Mouse (Mus musculus) embryonic stem cell, embryonic (primary cell): ENCODE results near the gene Prss53.

Experiments
- CTCF ChIA-PET, 4 experiments: fragments of 300-600 bp in 2 of 4; fragments of 350-600 bp in 2 of 4; sonication (Branson Sonifier 250); formaldehyde crosslinking; loops; one replicate each; lab custom pipeline; 2022; ENCODE audit warnings: inconsistent platforms in 2 of 4; lab: Charles Lee
- POLR2A ChIA-PET, 4 experiments: fragments of 300-600 bp in 2 of 4; fragments of 350-600 bp in 2 of 4; sonication (Branson Sonifier 250); formaldehyde crosslinking; loops; one replicate each; lab custom pipeline; 2022; ENCODE audit warnings: antibody characterized with exemption in 4 of 4, inconsistent platforms in 1 of 4; lab: Charles Lee

The Prss53 gene

DNA sequence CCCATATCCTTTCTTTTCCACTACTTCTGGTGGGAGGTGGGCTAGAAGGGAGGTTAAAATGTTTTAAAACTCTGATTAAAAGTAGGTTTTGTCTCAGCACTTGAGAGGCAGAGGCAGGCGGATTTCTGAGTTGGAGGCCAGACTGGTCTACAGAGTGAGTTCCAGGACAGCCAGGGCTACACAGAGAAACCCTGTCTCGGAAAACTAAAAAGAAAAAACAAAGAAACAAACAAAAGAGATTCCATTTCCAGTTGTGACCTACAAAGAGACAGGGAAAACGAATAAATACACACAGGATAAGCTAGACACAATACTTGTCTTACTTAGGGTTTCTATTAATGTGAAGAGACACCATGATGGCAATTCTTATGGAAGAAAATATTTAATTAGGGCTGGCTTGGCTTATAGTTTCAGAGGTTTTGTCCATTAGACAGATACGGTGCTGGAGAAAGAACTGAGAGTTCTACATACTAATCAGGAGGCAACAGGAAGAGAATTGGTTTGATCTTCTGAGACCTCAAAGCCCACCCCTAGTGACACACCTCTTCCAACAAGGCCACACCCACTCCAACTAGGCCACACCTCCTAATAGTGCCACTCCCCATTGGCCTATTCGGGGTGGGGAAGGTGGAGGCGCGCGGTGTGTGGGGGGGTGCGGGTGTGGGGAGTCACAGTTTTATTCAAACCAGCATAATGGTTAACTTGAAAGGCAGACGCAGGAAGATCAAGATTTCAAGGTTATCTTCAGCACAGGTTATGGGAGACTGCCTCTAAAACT, 7.6 kb upstream of the Prss53 start:
- POLR2A ChIA-PET, result interaction anchor here in 3 of 4 experiments (0.6 to 5.5 kb wide), 20 partner anchors 8 to 121 kb away, joined by 3 to 40 read pairs (median 4); partner anchors contain the start of genes Kat8 (in 3 of the 3), Zfp646 (in 2 of the 3), Zfp668 (in 2 of the 3) and Fus (in 1 of the 3)
- CTCF ChIA-PET, result no interaction called here

DNA sequence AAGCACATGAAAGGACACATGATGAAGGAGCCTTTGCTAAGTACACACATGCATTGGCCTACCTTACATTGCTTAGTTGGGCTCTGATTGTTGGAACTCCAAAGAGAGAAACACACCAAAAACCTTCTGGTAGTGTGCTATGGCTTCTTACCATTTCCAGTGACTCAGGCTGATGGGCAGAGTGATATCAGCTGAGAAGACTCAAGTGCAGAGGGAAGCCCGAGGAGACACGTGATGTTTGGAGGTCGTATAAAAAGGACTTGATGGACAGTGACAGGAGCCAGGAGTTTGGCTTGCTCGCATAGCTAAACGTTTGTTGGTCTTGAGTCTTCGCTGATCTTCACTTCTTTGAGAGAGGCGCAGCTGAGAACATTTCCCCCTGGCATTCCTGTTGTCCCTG, 6.8 kb upstream of the Prss53 start:
- CTCF ChIA-PET, result interaction anchor here in 3 of 4 experiments (0.6 to 3.4 kb wide), 3 partner anchors 14 to 24 kb away, joined by 3 to 23 read pairs (median 4); no protein-coding TSS in a partner anchor
- POLR2A ChIA-PET, result interaction anchor here in 3 of 4 experiments (0.6 to 5.5 kb wide), 16 partner anchors 10 to 333 kb away, joined by 3 to 40 read pairs (median 4); partner anchors contain the start of genes Kat8 (in 3 of the 3), Zfp646 (in 2 of the 3), Zfp668 (in 2 of the 3) and Fus (in 1 of the 3)

DNA sequence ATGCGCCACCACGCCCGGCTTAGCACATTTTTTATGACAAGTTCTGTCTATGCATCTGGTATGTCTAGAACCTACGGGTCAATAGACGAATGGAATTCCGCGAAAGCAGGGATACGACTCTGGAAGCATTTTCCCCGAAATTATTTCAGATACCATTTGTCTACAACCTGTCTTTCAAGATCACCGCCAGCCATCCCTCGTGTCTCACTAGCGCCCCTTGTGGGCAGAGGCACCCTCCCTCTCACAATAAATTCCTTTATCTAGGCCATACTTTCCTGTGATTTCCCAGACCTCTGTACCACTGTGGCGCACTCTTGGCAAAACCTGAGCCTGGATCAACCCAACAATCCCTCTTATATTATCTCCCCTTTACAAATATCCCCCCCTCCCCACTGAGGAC, 5.6 kb upstream of the Prss53 start:
- POLR2A ChIA-PET, result interaction anchor here (0.6 to 5.5 kb wide), 31 partner anchors 8 to 119 kb away, joined by 3 to 40 read pairs (median 5); partner anchors contain the start of genes Zfp668 (in 3 of the 4), Bckdk (in 2 of the 4), Fus (in 2 of the 4) and Zfp646 (in 2 of the 4)
- CTCF ChIA-PET, result interaction anchor here in 3 of 4 experiments (0.6 to 3.4 kb wide), 8 partner anchors 9 to 221 kb away, joined by 3 to 23 read pairs (median 5); partner anchors contain the start of genes Zfp646 (in 1 of the 3) and Zfp668 (in 1 of the 3)

DNA sequence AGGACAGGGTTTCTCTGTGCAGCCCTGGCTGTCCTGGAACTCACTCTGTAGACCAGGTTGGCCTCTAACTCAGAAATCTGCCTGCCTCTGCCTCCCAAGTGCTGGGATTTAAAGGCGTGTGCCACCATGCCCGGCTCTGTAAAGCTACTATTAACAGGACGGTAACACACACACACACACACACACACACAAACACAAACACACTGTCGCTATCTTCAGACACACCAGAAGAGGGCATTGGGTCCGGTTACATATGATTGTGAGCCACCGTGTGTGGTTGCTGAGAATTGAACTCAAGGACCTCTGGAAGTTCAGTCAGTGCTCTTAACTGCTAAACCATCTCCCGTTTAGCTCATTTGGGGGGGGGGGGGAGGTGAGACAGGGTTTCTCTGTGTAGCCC, 5.1 kb upstream of the Prss53 start:
- CTCF ChIA-PET, result interaction anchor here (0.6 to 3.4 kb wide), 20 partner anchors 8 to 715 kb away, joined by 3 to 23 read pairs (median 4); partner anchors contain the start of genes Bckdk (in 2 of the 4), Zfp668 (in 2 of the 4), 9130023H24Rik (in 1 of the 4) and Armc5 (in 1 of the 4)
- POLR2A ChIA-PET, result interaction anchor here (0.7 to 5.5 kb wide), 61 partner anchors 8 to 566 kb away, joined by 3 to 40 read pairs (median 4); partner anchors contain the start of genes Zfp646 (in 4 of the 4), Kat8 (in 3 of the 4), Zfp668 (in 3 of the 4) and Bckdk (in 2 of the 4)

DNA sequence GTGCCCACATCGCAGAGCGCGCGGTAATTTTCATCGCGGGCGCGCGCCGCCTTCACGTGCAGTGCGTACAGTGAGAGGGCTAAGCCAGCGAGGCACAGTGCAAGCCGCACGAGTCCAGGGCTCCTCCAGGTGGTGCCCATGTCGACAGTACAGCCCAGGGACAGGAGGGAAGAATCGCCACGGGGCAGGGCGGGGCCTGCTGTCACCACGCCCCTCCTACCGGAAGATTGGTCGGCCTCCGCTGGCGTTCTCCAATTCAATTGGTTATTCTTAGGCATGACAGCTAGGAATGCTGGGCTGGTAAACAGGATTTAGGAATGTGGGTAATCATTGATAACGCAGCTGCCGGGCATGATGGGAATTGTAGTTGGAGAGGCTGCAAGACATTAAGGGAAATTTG, 4.7 kb upstream of the Prss53 start, which contains the start of the genes Gm21974 and Vkorc1:
Gene Gm21974 (minus strand): TSS at position 13 of the 400 bp plus-strand sequence.
Gene Vkorc1 (minus strand): TSS at position 176 of the 400 bp plus-strand sequence.
- POLR2A ChIA-PET, result interaction anchor here (0.7 to 5.5 kb wide), 61 partner anchors 8 to 566 kb away, joined by 3 to 40 read pairs (median 4); partner anchors contain the start of genes Zfp646 (in 4 of the 4), Kat8 (in 3 of the 4), Zfp668 (in 3 of the 4) and Bckdk (in 2 of the 4)
- CTCF ChIA-PET, result interaction anchor here (0.5 to 3.4 kb wide), 22 partner anchors 8 to 715 kb away, joined by 3 to 23 read pairs (median 5); partner anchors contain the start of genes Bckdk (in 2 of the 4), Zfp668 (in 2 of the 4), 9130023H24Rik (in 1 of the 4) and Armc5 (in 1 of the 4)

DNA sequence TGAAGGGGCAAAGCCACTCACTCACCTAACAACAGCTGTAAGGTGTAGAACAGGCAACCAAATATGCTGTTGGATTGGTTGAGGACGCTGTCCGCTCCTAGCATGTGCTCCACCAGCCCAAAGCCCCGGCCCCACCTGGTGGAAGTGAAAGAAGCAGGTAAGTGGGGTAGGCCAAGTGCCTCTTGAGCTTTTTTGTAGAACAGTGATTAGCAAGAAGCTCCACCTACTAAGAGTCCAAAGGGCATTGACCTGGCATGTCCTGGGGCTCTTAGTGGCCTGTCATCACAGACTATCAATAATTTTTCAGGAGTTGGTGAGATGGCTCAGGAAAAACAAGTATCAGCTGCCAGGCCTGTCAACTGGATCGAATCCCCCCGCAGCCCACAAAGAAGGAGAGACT, 3.7 kb upstream of the Prss53 start:
- ChIA-PET POLR2A (interaction anchor here in 2 of 4 experiments (1.0 to 5.5 kb wide), 24 partner anchors 7 to 78 kb away, joined by 3 to 40 read pairs (median 10); partner anchors contain the start of genes Bckdk (in 2 of the 2), Kat8 (in 2 of the 2), Zfp646 (in 2 of the 2) and Zfp668 (in 2 of the 2)), CTCF (interaction anchor here in 3 of 4 experiments (0.7 to 3.4 kb wide), 8 partner anchors 9 to 237 kb away, joined by 3 to 23 read pairs (median 4); partner anchors contain the start of gene Bckdk (in 1 of the 3))

DNA sequence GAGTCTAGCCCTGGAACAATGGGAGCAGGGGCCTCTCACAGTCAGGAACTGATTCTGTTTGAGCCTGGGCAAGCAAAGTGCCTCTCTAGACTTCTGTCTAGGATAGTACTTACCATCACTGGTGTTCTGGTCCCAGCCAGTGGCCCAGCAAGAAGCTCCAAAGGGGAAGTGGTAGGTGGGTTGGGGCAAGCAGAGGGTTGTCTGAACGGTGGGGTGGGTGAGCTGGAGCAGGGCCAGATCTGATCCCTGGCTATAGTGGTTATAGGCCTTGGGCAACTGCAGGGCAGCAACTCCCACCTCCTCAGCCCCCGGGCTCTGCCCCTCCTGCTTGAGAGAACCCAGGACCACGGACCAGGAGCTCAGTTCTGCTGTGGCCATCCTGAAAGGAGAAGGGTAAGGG, 1.9 kb downstream of the Prss53 start:
- CTCF ChIA-PET, result interaction anchor here in 1 of 4 experiments (1.1 kb wide), 1 partner anchor 18 kb away, joined by 3 read pairs; no protein-coding TSS in a partner anchor
- POLR2A ChIA-PET, result interaction anchor here (0.5 to 7.8 kb wide), 19 partner anchors 8 to 361 kb away, joined by 3 to 72 read pairs (median 4); partner anchors contain the start of genes Kat8 (in 2 of the 4), Zfp646 (in 2 of the 4), Zfp668 (in 2 of the 4) and Bckdk (in 1 of the 4)

DNA sequence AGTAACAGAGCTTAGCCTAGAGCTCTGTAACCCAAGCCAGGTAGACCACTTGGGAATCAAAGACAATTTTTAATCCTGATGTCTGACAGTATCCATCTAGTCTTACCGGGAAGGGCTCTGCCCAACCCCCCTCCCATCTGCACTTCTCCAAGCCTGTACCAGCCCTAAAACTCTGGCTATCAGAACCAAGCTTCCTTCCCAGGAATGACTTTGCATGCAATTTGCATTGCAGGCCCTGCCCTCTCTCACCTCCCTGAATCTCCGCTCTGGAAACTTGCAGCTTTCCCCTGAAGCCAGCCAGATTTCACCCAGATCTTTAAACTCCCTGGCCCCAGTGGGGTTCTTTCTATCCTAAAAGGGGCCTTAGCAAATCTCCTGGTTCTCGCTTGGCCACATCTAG, 3.0 kb downstream of the Prss53 start:
- POLR2A ChIA-PET, result interaction anchor here in 3 of 4 experiments (0.6 to 7.8 kb wide), 34 partner anchors 8 to 160 kb away, joined by 3 to 72 read pairs (median 5); partner anchors contain the start of genes Kat8 (in 3 of the 3), Bckdk (in 2 of the 3), Gm21974 (in 2 of the 3) and Vkorc1 (in 2 of the 3)
- CTCF ChIA-PET, result interaction anchor here in 3 of 4 experiments (0.7 to 2.4 kb wide), 7 partner anchors 8 to 837 kb away, joined by 3 to 8 read pairs (median 4); partner anchors contain the start of genes Gm21974 (in 1 of the 3), Kat8 (in 1 of the 3) and Vkorc1 (in 1 of the 3)

DNA sequence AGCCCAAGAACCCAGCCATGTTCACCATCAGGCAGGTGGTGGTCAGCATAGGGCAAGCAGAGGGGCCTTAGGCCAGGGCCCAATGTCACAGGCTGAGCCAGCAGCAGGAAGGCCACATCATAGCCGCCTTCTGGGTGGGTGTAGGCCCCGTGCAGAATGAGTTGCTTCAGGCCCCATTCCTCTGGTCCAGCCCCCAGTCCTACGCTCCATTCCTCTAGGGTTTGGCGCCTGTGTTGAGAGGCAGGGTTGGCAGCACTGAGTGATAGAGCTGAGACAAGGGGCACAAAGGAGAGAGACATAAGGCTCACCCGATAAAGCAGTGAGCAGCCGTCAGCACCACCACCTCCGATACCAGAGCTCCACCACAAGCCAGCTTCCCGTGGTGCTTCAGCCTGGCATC, 3.6 kb downstream of the Prss53 start:
- CTCF ChIA-PET, result interaction anchor here in 2 of 4 experiments (0.6 to 2.4 kb wide), 6 partner anchors 8 to 213 kb away, joined by 3 to 8 read pairs (median 4); partner anchors contain the start of genes Gm21974 (in 1 of the 2), Kat8 (in 1 of the 2) and Vkorc1 (in 1 of the 2)

DNA sequence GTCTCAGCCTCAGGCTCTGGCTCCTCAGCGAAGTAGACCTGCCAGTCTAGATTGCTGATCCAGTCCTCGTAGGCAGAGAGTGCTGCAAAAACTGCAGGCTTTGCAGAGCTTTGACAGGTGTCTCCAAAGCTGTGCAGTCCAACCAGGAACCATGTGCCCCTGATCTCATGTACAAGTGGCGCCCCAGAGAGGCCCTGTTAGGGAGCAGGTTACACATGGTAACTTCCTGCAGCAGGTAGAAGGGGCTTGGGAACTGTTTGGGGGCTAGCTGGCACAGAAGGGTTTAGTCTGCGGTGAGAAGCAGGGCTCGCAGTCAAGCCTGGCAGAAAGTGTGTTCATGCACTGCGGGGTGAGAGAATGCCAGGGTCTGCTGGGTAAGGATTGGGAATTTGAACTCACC, 4.2 kb downstream of the Prss53 start:
- ChIA-PET CTCF (interaction anchor here in 1 of 4 experiments (0.8 to 2.4 kb wide), 3 partner anchors 9 to 212 kb away, joined by 4 to 8 read pairs (median 6); partner anchors contain the start of gene Vkorc1), POLR2A (interaction anchor here in 3 of 4 experiments (0.6 to 7.8 kb wide), 19 partner anchors 9 to 381 kb away, joined by 3 to 72 read pairs (median 6); partner anchors contain the start of genes Gm21974 (in 2 of the 3), Kat8 (in 2 of the 3), Vkorc1 (in 2 of the 3) and Zfp646 (in 2 of the 3))

More for the DNA sequence above, 3.6 kb downstream of the Prss53 start:
- POLR2A ChIA-PET, result interaction anchor here in 3 of 4 experiments (1.0 to 7.8 kb wide), 30 partner anchors 8 to 159 kb away, joined by 3 to 72 read pairs (median 6); partner anchors contain the start of genes Kat8 (in 3 of the 3), Bckdk (in 2 of the 3), Gm21974 (in 2 of the 3) and Vkorc1 (in 2 of the 3)

DNA sequence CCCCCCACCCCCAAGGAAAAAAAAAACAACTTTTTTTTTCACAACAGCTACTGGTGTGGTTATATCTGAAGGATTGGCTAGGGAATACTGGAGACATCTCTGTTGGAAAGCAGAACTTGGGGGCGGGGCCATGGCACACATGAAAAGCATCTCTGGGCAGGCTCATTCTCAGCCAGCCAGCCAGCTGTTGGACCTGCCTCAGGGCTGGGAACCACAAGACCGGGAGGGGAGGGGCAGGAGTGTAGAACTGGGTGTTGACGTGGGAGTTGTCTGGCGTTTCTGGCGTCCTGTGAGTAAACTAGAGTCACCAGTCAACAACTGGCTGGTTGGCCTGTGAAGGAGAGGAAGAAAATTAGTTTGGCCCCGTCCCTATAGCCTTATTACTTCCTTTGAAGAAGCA, 4.8 kb downstream of the Prss53 start:
- ChIA-PET CTCF (interaction anchor here in 1 of 4 experiments (0.8 to 2.4 kb wide), 2 partner anchors 10 to 33 kb away, joined by 6 to 8 read pairs; partner anchors contain the start of gene Vkorc1), POLR2A (interaction anchor here in 3 of 4 experiments (0.6 to 7.8 kb wide), 17 partner anchors 10 to 630 kb away, joined by 3 to 72 read pairs (median 3); partner anchors contain the start of genes Gm21974 (in 2 of the 3), Kat8 (in 2 of the 3), Vkorc1 (in 2 of the 3) and Zfp646 (in 2 of the 3))

DNA sequence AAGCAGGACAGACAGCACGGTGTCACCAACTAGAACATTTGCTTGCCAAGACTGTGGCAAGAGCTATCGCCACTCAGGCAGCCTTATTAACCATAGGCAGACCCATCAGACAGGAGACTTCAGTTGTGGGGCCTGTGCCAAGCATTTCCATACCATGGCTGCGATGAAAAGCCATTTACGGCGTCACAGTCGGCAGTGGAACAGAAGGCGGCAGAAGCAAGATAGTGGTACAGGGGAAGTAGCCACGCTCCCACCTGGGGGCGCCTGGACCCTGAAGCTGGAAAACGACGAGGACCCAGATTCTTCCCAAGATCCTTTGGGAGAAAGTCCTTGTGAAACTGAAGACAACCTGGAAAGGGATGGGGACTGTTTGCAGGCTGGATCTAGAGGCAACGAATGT, 10.3 kb downstream of the Prss53 start:
- CTCF ChIA-PET, result no interaction called here
- POLR2A ChIA-PET, result interaction anchor here in 3 of 4 experiments (0.6 to 2.0 kb wide), 9 partner anchors 9 to 419 kb away, joined by 3 to 8 read pairs (median 4); partner anchors contain the start of genes Gm21974 (in 1 of the 3), Prss53 (in 1 of the 3) and Vkorc1 (in 1 of the 3)

DNA sequence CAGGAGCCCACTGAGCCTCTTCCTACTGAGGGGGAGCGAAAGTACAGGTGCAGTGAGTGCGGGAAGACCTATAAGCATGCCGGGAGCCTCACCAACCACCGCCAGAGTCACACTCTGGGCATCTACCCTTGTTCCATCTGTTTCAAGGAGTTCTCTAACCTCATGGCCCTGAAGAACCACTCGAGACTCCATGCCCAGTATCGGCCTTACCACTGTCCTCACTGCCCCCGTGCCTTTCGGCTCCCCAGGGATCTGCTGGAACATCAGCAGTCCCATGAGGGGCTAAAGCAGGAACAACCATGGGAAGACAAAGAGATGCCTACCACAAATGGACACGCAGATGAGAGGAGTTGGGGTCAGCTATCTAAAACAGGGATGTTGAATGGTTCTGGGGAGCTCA, 11.5 kb downstream of the Prss53 start:
- CTCF ChIA-PET, result interaction anchor here in 1 of 4 experiments (0.8 kb wide), 1 partner anchor 63 kb away, joined by 3 read pairs; no protein-coding TSS in a partner anchor

DNA sequence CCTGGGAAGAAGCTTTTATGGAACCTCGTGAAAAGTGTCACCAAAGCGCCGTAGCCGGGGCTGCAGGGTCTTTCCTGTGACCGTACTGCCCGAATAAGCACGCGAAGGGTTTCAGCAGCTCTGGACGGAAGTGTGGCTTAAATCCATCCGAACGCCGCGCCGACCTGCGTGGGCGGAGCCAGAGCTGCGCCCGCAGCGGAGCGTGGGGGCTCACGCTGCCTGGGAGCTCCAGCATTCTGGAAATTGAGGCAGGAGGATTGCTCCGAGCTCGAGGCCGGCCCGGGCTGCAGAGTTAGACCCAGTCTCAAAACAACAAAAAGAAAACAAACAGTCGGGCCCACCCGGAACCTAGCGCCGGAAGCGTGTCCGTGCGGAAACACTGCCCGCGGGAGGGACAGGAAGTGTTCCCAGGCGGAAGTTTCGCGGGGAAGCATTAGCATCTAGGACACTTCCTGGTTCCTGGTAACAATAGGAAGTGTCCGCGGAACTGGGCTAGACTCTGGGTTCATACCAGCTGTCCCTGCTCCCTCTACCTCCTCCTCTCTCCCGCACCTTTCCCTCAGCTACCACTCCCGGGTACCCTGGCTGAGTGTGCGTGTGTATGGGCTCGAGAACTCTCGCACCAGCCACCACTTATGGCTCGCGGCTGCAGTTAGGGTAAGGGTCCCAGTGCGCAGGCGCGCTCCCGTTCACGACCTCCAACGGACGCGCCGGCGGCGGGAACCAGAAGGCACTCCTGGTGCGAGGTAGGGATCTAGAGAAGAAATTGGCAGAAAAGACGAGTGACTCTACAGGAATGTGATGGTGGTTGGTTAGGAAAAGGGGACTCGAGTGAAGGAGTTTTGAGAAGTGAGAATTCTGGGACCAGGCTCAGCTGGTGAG, 14.1 kb downstream of the Prss53 start, which contains the start of gene Zfp668:
Gene Zfp668 (minus strand): TSS at position 362 of the 882 bp plus-strand sequence.
- ChIA-PET POLR2A (interaction anchor here (0.6 to 5.6 kb wide), 64 partner anchors 9 to 1449 kb away, joined by 3 to 72 read pairs (median 4); partner anchors contain the start of genes Gm21974 (in 3 of the 4), Vkorc1 (in 3 of the 4), Fus (in 2 of the 4) and Kat8 (in 2 of the 4)), CTCF (interaction anchor here in 3 of 4 experiments (0.6 to 2.3 kb wide), 11 partner anchors 9 to 201 kb away, joined by 3 to 12 read pairs (median 4); partner anchors contain the start of genes Gm21974 (in 2 of the 3) and Vkorc1 (in 2 of the 3))

More for the DNA sequence above, 11.5 kb downstream of the Prss53 start:
- POLR2A ChIA-PET, result interaction anchor here (0.6 to 2.0 kb wide), 9 partner anchors 9 to 248 kb away, joined by 3 to 8 read pairs (median 4); partner anchors contain the start of genes Prss53 (in 2 of the 4), Bckdk (in 1 of the 4), Gm21974 (in 1 of the 4) and Pycard (in 1 of the 4)
